Mouse (Mus musculus) right cerebral cortex, adult 18-20 months (tissue): ENCODE measurements around the gene Klra8.
"Not testable (repeated sequence)": the region's sequence is repeated elsewhere in the genome, so short reads cannot be mapped to it uniquely, and the experiment has no call there.

Source experiments
- DNase-seq: peaks from one replicate; pipeline ENCODE4 v3.0.0; 2022; ENCODE audit warnings: mixed read lengths

Klra8 gene

GRCm38 (mm10) chr6:130129798-130130197 lies at the start of gene Klra8:
TSS of gene Klra8 (minus strand) at chr6:130129898.
- DNase-seq: not testable (repeated sequence)

GRCm38 (mm10) chr6:130110485-130110884 lies 19.2 kb downstream of the Klra8 start:
- DNase-seq: no peak

GRCm38 (mm10) chr6:130102743-130103142 lies 27.0 kb downstream of the Klra8 start:
- DNase-seq: not testable (repeated sequence)

GRCm38 (mm10) chr6:130092336-130092948 lies 37.3 kb downstream of the Klra8 start:
- no peak for DNase-seq

GRCm38 (mm10) chr6:130067171-130067570 lies 62.5 kb downstream of the Klra8 start, which contains the start of gene Klra4:
TSS of gene Klra4 (minus strand) at chr6:130067271.
- DNase-seq: not testable (repeated sequence)
